Mouse (Mus musculus) liver, embryonic 14.5 days (tissue): ENCODE results near the gene Gm49392.
"Not testable (repeated sequence)": the region's sequence is repeated elsewhere in the genome, so short reads cannot be mapped to it uniquely, and the experiment has no call there.

ENCODE experiments used
- CTCF ChIP-seq: IDR thresholded peaks from 2 replicates; pipeline ENCODE4 v1.5.1; 2016; ENCODE audit warnings: antibody characterized with exemption, low read depth, control low read depth
- EP300 ChIP-seq: IDR thresholded peaks from 2 replicates; pipeline ENCODE4 v1.6.1; 2016; ENCODE audit warnings: antibody characterized with exemption, low read depth

GRCm38 (mm10) chr13:60935490-60935889 is 38.8 kb upstream of the Gm49392 start, which contains the start of gene Gm49393:
- TF ChIP-seq CTCF, EP300: not testable (repeated sequence)
